Mouse (Mus musculus) fibroblast of lung, adult 2 months (primary cell): Measurements from ENCODE around the gene Trim10.

ENCODE experiments used
- DNase-seq: peaks from one replicate; pipeline ENCODE4 v3.0.0-alpha.2; 2011; ENCODE audit warnings: low read depth

The Trim10 gene

GRCm38 (mm10) chr17:36912031-36912430 is 42.7 kb downstream of the Trim10 start:
- DNase-seq: no peak

GRCm38 (mm10) chr17:36914108-36914507 is 44.7 kb downstream of the Trim10 start:
- peak; percentile 15 for DNase-seq

- peak; percentile 10 for DNase-seq
Observed at GRCm38 (mm10) chr17:36915076-36915475, 45.7 kb downstream of the Trim10 start.

GRCm38 (mm10) chr17:36920239-36920638 is 50.9 kb downstream of the Trim10 start:
- DNase-seq: no peak

- no peak for DNase-seq
Observed at GRCm38 (mm10) chr17:36922715-36923114, 53.3 kb downstream of the Trim10 start.

- no peak for DNase-seq
Observed at GRCm38 (mm10) chr17:36923491-36923890, 54.1 kb downstream of the Trim10 start.
